Mouse (Mus musculus): ENCODE data around the gene Hectd4. TPM values are rescaled to one million over a fixed set of nuclear protein-coding genes. Genes with fewer than 3 reads are reported as not detected.

Gene Hectd4
- polyA plus RNA-seq, 1 experiment from 2014 or later, result 22.6 TPM

- no peak for ATAC-seq
- Histone ChIP-seq H3K36me3 (ENCODE audit: control insufficient read depth, insufficient read depth, low read length) (peaks cover 19% of the 10 kb centered on the region), H3K4me2 (ENCODE audit: low read length) (no peak overlapping the region), H3K4me3 (ENCODE audit: low read depth, low read length) (no peak overlapping the region), H3K4me1 (ENCODE audit: control insufficient read depth, insufficient read depth, low read length) (no peaks in the 10 kb centered on the region), H3K27me3 (ENCODE audit: control insufficient read depth, insufficient read depth, low read depth, low read length) (no peaks in the 10 kb centered on the region), H3K9me3 (replicated peaks; ENCODE audit: control insufficient read depth, low read length, poor library complexity, severe bottlenecking) (no peaks in the 10 kb centered on the region), H3K9ac (ENCODE audit: low read depth, low read length) (no peak overlapping the region), H3K27ac (ENCODE audit: low read length) (no peak overlapping the region)
- WGBS, result 89% methylated on average over 8 of the region's 8 CpGs
Measured at GRCm38 (mm10) chr5:121407856-121408255, 187.8 kb downstream of the Hectd4 start.

GRCm38 (mm10) chr5:121410975-121411374 lies 191.0 kb downstream of the Hectd4 start:
- Histone ChIP-seq H3K4me3 (ENCODE audit: low read depth, low read length) (no peak overlapping the region), H3K36me3 (ENCODE audit: control insufficient read depth, insufficient read depth, low read length) (peaks cover 41% of the 10 kb centered on the region), H3K27ac (ENCODE audit: low read length) (no peak overlapping the region), H3K27me3 (ENCODE audit: control insufficient read depth, insufficient read depth, low read depth, low read length) (no peaks in the 10 kb centered on the region), H3K4me2 (ENCODE audit: low read length) (no peak overlapping the region), H3K4me1 (ENCODE audit: control insufficient read depth, insufficient read depth, low read length) (no peaks in the 10 kb centered on the region), H3K9me3 (replicated peaks; ENCODE audit: control insufficient read depth, low read length, poor library complexity, severe bottlenecking) (no peaks in the 10 kb centered on the region), H3K9ac (ENCODE audit: low read depth, low read length) (no peak overlapping the region)
- no peak for ATAC-seq
- WGBS, result 96% methylated on average over 4 of the region's 4 CpGs

Other genes with a start within 250 kb of the Hectd4 start
- 27.4 and 30.2 TPM in 2 replicates for gene Rph3a, start 210.1 kb upstream of the Hectd4 start, polyA plus RNA-seq (2015; fragmentation: Nextera tagmentation; extraction: Ambion mirVana)
- 18.4 and 21.4 TPM in 2 replicates for gene Ptpn11, start 28.8 kb upstream of the Hectd4 start, polyA plus RNA-seq (2015; fragmentation: Nextera tagmentation; extraction: Ambion mirVana)
- 345 and 352 TPM in 2 replicates for gene Rpl6, start 15.7 kb upstream of the Hectd4 start, polyA plus RNA-seq (2015; fragmentation: Nextera tagmentation; extraction: Ambion mirVana)
- 135 and 140 TPM in 2 replicates for gene Trafd1, start 165.4 kb downstream of the Hectd4 start, polyA plus RNA-seq (2015; fragmentation: Nextera tagmentation; extraction: Ambion mirVana)
- gene Naa25, start 177.7 kb downstream of the Hectd4 start, polyA plus RNA-seq (2015; fragmentation: Nextera tagmentation; extraction: Ambion mirVana), result 54.0 and 55.0 TPM in 2 replicates
- gene Tmem116, start 231.7 kb downstream of the Hectd4 start, polyA plus RNA-seq (2015; fragmentation: Nextera tagmentation; extraction: Ambion mirVana), result 1.9 and 2.2 TPM in 2 replicates
- gene Erp29, start 232.3 kb downstream of the Hectd4 start, polyA plus RNA-seq (2015; fragmentation: Nextera tagmentation; extraction: Ambion mirVana), result 174 and 182 TPM in 2 replicates

Data from midbrain, embryonic 16.5 days (tissue).